Mouse (Mus musculus): Measurements from ENCODE around the gene Slc1a5.

The Slc1a5 gene

GRCm38 (mm10) chr7:16782555-16783125, 1.5 kb downstream of the Slc1a5 start:
- DNase-seq (ENCODE audit: low spot score), result no peak

- no peak for DNase-seq (ENCODE audit: low spot score)
Observed at GRCm38 (mm10) chr7:16783224-16783688, 2.1 kb downstream of the Slc1a5 start.

GRCm38 (mm10) chr7:16783758-16784415, 2.7 kb downstream of the Slc1a5 start:
- peak; percentile 48 for DNase-seq (ENCODE audit: low spot score)

GRCm38 (mm10) chr7:16784498-16784976, 3.4 kb downstream of the Slc1a5 start:
- no peak for DNase-seq (ENCODE audit: low spot score)

- DNase-seq (ENCODE audit: low spot score), result no peak
Observed at GRCm38 (mm10) chr7:16785541-16786083, 4.5 kb downstream of the Slc1a5 start.

GRCm38 (mm10) chr7:16792316-16792715, 11.2 kb downstream of the Slc1a5 start:
- no peak for DNase-seq (ENCODE audit: low spot score)

GRCm38 (mm10) chr7:16793010-16793725, 12.0 kb downstream of the Slc1a5 start:
- DNase-seq (ENCODE audit: low spot score), result peak; percentile 62

- no peak for DNase-seq (ENCODE audit: low spot score)
Observed at GRCm38 (mm10) chr7:16794886-16795285, 13.7 kb downstream of the Slc1a5 start.

- no peak for DNase-seq (ENCODE audit: low spot score)
Observed at GRCm38 (mm10) chr7:16804409-16805028, 23.4 kb downstream of the Slc1a5 start.

GRCm38 (mm10) chr7:16807936-16808335, 26.8 kb downstream of the Slc1a5 start:
- DNase-seq (ENCODE audit: low spot score), result no peak

- DNase-seq (ENCODE audit: low spot score), result no peak
Observed at GRCm38 (mm10) chr7:16808647-16809046, 27.5 kb downstream of the Slc1a5 start.

GRCm38 (mm10) chr7:16809739-16810138, 28.6 kb downstream of the Slc1a5 start:
- DNase-seq (ENCODE audit: low spot score), result peak; percentile 50

- DNase-seq (ENCODE audit: low spot score), result no peak
Observed at GRCm38 (mm10) chr7:16810399-16810919, 29.3 kb downstream of the Slc1a5 start.

- no peak for DNase-seq (ENCODE audit: low spot score)
Observed at GRCm38 (mm10) chr7:16810920-16811648, 29.9 kb downstream of the Slc1a5 start.

GRCm38 (mm10) chr7:16811649-16812070, 30.5 kb downstream of the Slc1a5 start:
- DNase-seq (ENCODE audit: low spot score), result no peak

GRCm38 (mm10) chr7:16812505-16812904, 31.4 kb downstream of the Slc1a5 start:
- no peak for DNase-seq (ENCODE audit: low spot score)

GRCm38 (mm10) chr7:16815351-16815941, 34.3 kb downstream of the Slc1a5 start, which contains the start of gene Strn4:
Strn4 (plus strand) TSS chr7:16815889.
- DNase-seq (ENCODE audit: low spot score), result peak; percentile 59

- peak; percentile 86 for DNase-seq (ENCODE audit: low spot score)
Observed at GRCm38 (mm10) chr7:16816078-16816474, 34.9 kb downstream of the Slc1a5 start.

GRCm38 (mm10) chr7:16816475-16817122, 35.5 kb downstream of the Slc1a5 start, which contains the start of gene Fkrp:
Fkrp (minus strand) TSS chr7:16816732.
- peak; percentile 73 for DNase-seq (ENCODE audit: low spot score)

GRCm38 (mm10) chr7:16817693-16818092, 36.6 kb downstream of the Slc1a5 start:
- no peak for DNase-seq (ENCODE audit: low spot score)

All from testis, postnatal 14 days (tissue).